Mouse (Mus musculus) heart, postnatal 0 days (tissue): ENCODE data around the gene Dag1.
"Not testable (repeated sequence)": the region's sequence is repeated elsewhere in the genome, so short reads cannot be mapped to it uniquely, and the experiment has no call there.

Experiments
- CTCF ChIP-seq: IDR thresholded peaks from 2 replicates; pipeline ENCODE4 v1.5.1; 2016; ENCODE audit warnings: antibody characterized with exemption, control low read depth, low read depth
- EP300 ChIP-seq: IDR thresholded peaks from 2 replicates; pipeline ENCODE4 v1.6.1; 2016; ENCODE audit warnings: antibody characterized with exemption, low read depth

- TF ChIP-seq CTCF, EP300: not testable (repeated sequence)
Observed at GRCm38 (mm10) chr9:108268701-108269100, 4.9 kb upstream of the Dag1 start.
